Mouse (Mus musculus) kidney, embryonic 14.5 days (tissue): ENCODE data around the gene Rbm19. TPM values are rescaled to one million over a fixed set of nuclear protein-coding genes. Genes with fewer than 3 reads are reported as not detected.

Source experiments
- ATAC-seq: fragments of 200-750 bp; cut with Nextera tagmentation; 2 replicates; pipeline ENCODE4 v1.8.0; 2017; ENCODE audit warnings: moderate number of reproducible peaks, mild to moderate bottlenecking, moderate TSS enrichment, moderate library complexity; ENCODE audit not compliant: low FRiP score, low TSS enrichment
- H3K27ac ChIP-seq: fragments of 300-500 bp; sonication (generic); 2 replicates; pipeline ENCODE4 v1.5.1; 2014; ENCODE audit warnings: low read depth, mild to moderate bottlenecking, low read length, moderate library complexity, mixed read lengths
- H3K27me3 ChIP-seq: fragments of 300-500 bp; sonication (generic); 2 replicates; pipeline ENCODE4 v1.6.1; 2014; ENCODE audit warnings: mild to moderate bottlenecking, low read length; ENCODE audit not compliant: control insufficient read depth, insufficient read depth
- H3K36me3 ChIP-seq: fragments of 300-500 bp; sonication (generic); 2 replicates; pipeline ENCODE4 v1.6.1; 2014; ENCODE audit warnings: low read length, mixed read lengths; ENCODE audit not compliant: control insufficient read depth, insufficient read depth
- H3K4me1 ChIP-seq: fragments of 300-500 bp; sonication (generic); 2 replicates; pipeline ENCODE4 v1.6.1; 2014; ENCODE audit warnings: low read length, mixed read lengths; ENCODE audit not compliant: control insufficient read depth, insufficient read depth
- H3K4me2 ChIP-seq: fragments of 300-500 bp; sonication (generic); replicated peaks from 2 replicates; pipeline ENCODE4 v1.6.1; 2014; ENCODE audit warnings: low read depth, mild to moderate bottlenecking, low read length
- H3K4me3 ChIP-seq: fragments of 300-500 bp; sonication (generic); 2 replicates; pipeline ENCODE4 v1.5.1; 2014; ENCODE audit warnings: mild to moderate bottlenecking, low read length
- H3K9ac ChIP-seq: fragments of 300-500 bp; sonication (generic); 2 replicates; pipeline ENCODE4 v1.6.1; 2014; ENCODE audit warnings: low read depth, mild to moderate bottlenecking, low read length, moderate library complexity
- H3K9me3 ChIP-seq: fragments of 300-500 bp; sonication (generic); 2 replicates; pipeline ENCODE4 v1.6.1; 2016; ENCODE audit warnings: low read length; ENCODE audit not compliant: control insufficient read depth
- WGBS: fragments of 180-500 bp; shearing (Covaris S2); extraction: QIAGEN DNeasy Blood & Tissue Kit; methylation state at CpG from one replicate; pipeline ENCODE4 v1.1.7; 2014; 5-methylcytosine and 5-hydroxymethylcytosine counted together
- polyA plus RNA-seq: library from polyadenylated mRNA; unstranded; fragments of >200 nt; fragmentation: Nextera tagmentation; extraction: Ambion mirVana; gene quantifications from 2 replicates; pipeline ENCODE4 v1.2.1, GENCODE M21; 2014

Gene Rbm19
- polyA plus RNA-seq, 1 experiment from 2014 or later: 17.9 TPM

DNA sequence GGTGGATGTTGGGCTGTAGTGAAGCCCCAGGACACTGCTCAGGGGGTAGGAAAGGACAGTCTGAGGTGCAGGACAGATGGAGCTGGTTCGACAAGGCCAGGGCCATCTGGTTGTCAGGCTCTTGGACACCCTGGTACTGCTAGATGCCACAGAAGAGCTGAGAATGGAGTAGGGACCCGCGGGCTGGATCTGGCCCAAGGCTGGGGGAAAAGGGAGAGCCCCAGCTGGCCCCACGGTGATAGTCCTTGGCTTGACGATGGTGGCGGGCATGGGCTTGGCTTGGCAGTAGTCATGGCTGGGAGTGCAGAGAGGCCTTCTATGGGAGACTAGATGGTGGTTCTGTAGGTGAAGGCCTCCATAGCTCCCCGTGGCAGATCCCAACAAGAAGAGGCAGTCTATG is 12.8 kb downstream of the Rbm19 start:
- Histone ChIP-seq H3K9me3 (no peaks in the 10 kb centered on the region), H3K4me2 (no peak overlapping the region), H3K36me3 (peaks cover 76% of the 10 kb centered on the region), H3K9ac (no peak overlapping the region), H3K4me3 (no peak overlapping the region), H3K4me1 (no peaks in the 10 kb centered on the region), H3K27ac (no peak overlapping the region), H3K27me3 (no peaks in the 10 kb centered on the region)
- ATAC-seq: no peak
- 95% methylated on average over 7 of the region's 7 CpGs for WGBS

DNA sequence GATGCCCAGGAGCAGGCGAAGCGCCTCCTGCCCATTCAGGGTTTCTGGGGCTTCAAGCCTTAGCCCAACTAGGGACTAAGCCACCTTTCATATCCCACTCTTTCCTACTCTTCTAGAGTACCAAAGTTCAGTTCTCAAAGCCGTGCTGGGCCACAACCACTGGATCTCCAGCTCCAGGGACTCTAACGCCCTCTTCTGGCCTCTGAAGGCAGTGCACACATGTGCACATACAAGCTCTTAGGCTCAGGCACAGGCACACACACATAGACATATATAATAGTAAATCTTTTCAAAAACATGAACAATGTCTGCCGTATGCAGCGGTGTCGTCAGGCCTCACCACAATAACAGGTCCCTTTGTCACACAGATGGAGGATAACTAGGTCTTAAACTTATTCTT is 13.5 kb downstream of the Rbm19 start:
- Histone ChIP-seq H3K36me3 (peaks cover 70% of the 10 kb centered on the region), H3K27ac (no peak overlapping the region), H3K27me3 (no peaks in the 10 kb centered on the region), H3K9me3 (no peaks in the 10 kb centered on the region), H3K4me2 (no peak overlapping the region), H3K9ac (no peak overlapping the region), H3K4me3 (no peak overlapping the region), H3K4me1 (no peaks in the 10 kb centered on the region)
- WGBS: 91% methylated on average over 6 of the region's 7 CpGs
- ATAC-seq: no peak

DNA sequence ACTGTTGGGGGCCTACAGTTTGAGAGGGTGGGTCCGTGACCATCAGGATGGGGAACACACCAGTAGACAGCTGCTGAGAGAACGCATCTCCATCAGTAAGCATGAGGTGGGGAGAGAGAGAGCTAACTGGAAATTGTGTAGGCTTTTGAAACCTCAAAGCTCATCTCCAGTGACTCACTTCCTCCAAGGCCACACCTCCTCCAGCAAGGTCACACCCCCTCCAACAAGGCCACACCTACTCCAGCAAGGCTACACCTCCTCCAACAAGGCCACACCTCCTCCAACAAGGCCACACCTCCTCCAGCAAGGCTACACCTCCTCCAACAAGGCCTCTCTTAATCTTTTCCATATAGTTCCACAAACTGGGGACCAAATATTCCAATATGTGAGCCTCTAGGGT is 13.9 kb downstream of the Rbm19 start:
- H3K27me3 ChIP-seq: no peaks in the 10 kb centered on the region
- peaks cover 67% of the 10 kb centered on the region for H3K36me3 ChIP-seq
- H3K4me2 ChIP-seq: no peak overlapping the region
- no peak overlapping the region for H3K9ac ChIP-seq
- ATAC-seq: no peak
- H3K4me3 ChIP-seq: no peak overlapping the region
- H3K9me3 ChIP-seq: no peaks in the 10 kb centered on the region
- no peak overlapping the region for H3K27ac ChIP-seq
- no peaks in the 10 kb centered on the region for H3K4me1 ChIP-seq
- 98% methylated on average over 2 of the region's 2 CpGs for WGBS

DNA sequence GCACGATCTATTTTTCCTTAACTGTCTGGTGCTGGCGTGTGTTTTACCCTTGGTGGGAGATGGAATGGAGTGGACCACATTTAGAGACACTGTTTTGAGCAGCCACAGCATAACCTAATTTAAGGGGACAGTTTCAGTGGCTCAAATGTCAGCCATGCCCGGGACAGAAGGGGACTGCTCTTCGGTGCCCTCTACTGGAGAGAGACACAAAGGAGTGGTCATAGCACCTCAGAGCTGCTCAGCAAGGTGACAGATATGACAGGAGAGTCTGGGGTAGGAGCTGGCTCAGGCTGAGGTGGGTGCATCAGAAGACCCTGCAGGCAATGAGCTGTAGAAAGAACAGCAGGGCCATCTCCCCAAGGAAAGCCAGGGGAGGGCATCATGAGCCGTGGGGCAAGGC is 15.3 kb downstream of the Rbm19 start:
- H3K4me3 ChIP-seq: no peak overlapping the region
- 65% methylated on average over 5 of the region's 5 CpGs for WGBS
- no peak overlapping the region for H3K4me2 ChIP-seq
- H3K9me3 ChIP-seq: no peaks in the 10 kb centered on the region
- H3K4me1 ChIP-seq: no peaks in the 10 kb centered on the region
- no peak overlapping the region for H3K9ac ChIP-seq
- H3K27me3 ChIP-seq: no peaks in the 10 kb centered on the region
- ATAC-seq: no peak
- H3K36me3 ChIP-seq: peaks cover 53% of the 10 kb centered on the region
- no peak overlapping the region for H3K27ac ChIP-seq

DNA sequence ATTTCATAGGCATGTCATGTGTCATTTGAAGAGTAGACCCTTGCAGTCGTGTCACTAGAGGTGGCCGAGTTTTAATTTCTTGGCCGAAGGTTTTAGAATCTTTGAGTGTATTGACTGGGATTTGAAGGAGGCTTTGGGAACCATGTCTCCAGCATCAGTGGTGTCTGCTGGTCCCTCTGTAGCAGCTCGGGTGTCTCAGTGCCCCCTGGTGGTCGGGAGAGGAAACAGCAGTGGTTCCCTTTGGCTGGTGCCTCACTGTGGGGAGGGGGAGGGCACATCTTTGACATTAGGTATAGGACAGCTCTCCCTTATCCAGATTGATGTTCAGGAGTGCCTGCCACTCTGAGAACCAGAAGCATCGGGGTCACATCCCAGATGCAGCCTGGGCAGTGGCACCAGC is 17.7 kb downstream of the Rbm19 start:
- H3K27ac ChIP-seq: no peak overlapping the region
- 41% methylated on average over 6 of the region's 6 CpGs for WGBS
- no peaks in the 10 kb centered on the region for H3K4me1 ChIP-seq
- no peaks in the 10 kb centered on the region for H3K27me3 ChIP-seq
- no peak overlapping the region for H3K4me3 ChIP-seq
- H3K4me2 ChIP-seq: no peak overlapping the region
- peak; percentile 21; the same call in 1 of the 2 replicates for ATAC-seq
- H3K36me3 ChIP-seq: peaks cover 30% of the 10 kb centered on the region
- H3K9me3 ChIP-seq: no peaks in the 10 kb centered on the region
- H3K9ac ChIP-seq: no peak overlapping the region

DNA sequence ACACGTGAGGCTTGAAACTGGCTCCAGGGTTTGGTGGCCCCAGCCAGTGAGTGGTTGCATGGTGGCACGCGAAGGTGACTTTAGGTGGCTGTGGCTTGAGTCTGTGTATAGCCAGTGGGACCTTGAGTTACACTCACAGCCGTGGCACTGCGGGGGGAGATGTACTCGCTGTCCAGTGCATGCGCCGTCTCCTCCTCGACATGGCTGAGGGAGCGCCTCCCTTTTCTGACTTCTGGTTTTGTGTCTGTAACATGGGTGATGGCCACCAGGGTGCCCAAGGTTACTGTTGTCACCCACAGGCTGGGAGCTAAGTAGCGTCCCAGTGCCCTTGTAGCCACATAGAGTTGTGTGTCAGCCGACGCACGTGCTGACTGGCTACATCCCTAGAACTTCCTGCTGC is 19.1 kb downstream of the Rbm19 start:
- no peak for ATAC-seq
- Histone ChIP-seq H3K27ac (no peak overlapping the region), H3K27me3 (no peaks in the 10 kb centered on the region), H3K4me1 (no peaks in the 10 kb centered on the region), H3K4me3 (no peak overlapping the region), H3K36me3 (peaks cover 20% of the 10 kb centered on the region), H3K9me3 (no peaks in the 10 kb centered on the region), H3K4me2 (no peak overlapping the region), H3K9ac (no peak overlapping the region)
- WGBS: 89% methylated on average over 14 of the region's 14 CpGs

DNA sequence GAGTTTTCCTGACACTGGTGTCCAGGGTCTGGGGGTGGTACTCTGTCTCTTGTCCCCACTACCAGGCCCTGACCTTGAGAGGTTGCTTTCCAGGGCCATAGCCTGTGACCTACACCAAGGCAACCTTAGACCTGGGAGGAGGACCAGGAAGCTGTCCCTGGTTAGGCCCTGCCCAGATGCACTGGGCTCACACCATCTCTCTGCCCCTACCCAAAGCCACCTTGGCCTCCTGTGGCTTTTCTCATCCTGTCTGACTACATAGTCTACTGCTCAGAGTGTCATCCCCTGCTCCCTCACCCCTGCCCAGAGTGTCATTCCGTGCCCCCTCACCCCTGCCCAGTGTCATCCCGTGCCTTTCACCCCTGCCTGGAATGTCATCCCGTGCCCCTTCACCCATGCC is 19.6 kb downstream of the Rbm19 start:
- Histone ChIP-seq H3K27ac (no peak overlapping the region), H3K27me3 (no peaks in the 10 kb centered on the region), H3K4me1 (no peaks in the 10 kb centered on the region), H3K36me3 (peaks cover 20% of the 10 kb centered on the region), H3K9ac (no peak overlapping the region), H3K4me3 (no peak overlapping the region), H3K4me2 (no peak overlapping the region), H3K9me3 (no peaks in the 10 kb centered on the region)
- ATAC-seq: no peak
- WGBS: 66% methylated on average over 3 of the region's 3 CpGs

DNA sequence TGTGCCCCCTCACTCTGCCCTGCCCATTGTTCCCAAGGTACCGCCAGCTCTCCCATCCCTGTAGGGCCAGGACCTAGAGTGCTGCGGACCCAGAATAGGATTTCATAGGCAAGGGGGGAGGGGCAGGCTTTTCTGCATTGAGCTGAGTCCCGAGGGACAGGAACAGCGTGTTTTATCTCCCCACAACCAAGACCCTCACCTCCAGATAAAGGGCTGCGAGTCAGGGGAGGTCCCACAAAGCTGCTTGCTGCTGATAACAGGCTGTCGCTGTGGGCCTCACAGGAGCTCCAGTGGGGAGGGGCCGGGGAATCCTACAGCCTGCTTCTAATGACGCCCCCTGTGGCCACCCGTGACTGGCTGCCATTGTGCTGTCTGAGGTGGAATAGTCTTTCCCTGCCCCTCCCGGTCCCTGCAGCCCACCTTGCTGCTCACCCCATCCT is 20.0 kb downstream of the Rbm19 start:
- Histone ChIP-seq H3K4me1 (no peaks in the 10 kb centered on the region), H3K36me3 (peaks cover 19% of the 10 kb centered on the region), H3K27ac (no peak overlapping the region), H3K9me3 (no peaks in the 10 kb centered on the region), H3K4me2 (no peak overlapping the region), H3K9ac (no peak overlapping the region), H3K4me3 (no peak overlapping the region), H3K27me3 (no peaks in the 10 kb centered on the region)
- WGBS: 61% methylated on average over 10 of the region's 10 CpGs
- no peak for ATAC-seq

DNA sequence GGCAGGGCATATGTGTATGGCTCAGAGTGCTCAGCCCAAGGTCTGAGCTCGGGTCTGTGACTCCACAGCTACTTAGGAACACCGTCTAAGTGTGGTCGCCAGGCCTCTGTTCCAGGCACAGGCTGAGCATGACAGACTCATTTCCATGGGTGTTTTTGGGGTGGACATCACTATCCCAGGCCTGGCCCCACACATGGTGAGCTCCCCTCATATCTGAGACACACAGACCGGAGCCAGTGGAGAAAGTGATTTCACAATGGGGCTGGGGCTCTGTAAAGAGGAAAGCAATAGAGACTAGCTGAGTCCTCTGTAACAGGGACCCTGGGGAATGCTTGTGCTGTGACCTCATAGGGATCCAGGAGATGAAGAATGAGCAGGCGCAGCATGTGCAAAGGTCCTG is 20.8 kb downstream of the Rbm19 start:
- Histone ChIP-seq H3K36me3 (peaks cover 15% of the 10 kb centered on the region), H3K4me3 (no peak overlapping the region), H3K27me3 (no peaks in the 10 kb centered on the region), H3K4me2 (no peak overlapping the region), H3K9me3 (no peaks in the 10 kb centered on the region), H3K9ac (no peak overlapping the region), H3K27ac (no peak overlapping the region), H3K4me1 (no peaks in the 10 kb centered on the region)
- 92% methylated on average over 5 of the region's 5 CpGs for WGBS
- ATAC-seq: no peak

DNA sequence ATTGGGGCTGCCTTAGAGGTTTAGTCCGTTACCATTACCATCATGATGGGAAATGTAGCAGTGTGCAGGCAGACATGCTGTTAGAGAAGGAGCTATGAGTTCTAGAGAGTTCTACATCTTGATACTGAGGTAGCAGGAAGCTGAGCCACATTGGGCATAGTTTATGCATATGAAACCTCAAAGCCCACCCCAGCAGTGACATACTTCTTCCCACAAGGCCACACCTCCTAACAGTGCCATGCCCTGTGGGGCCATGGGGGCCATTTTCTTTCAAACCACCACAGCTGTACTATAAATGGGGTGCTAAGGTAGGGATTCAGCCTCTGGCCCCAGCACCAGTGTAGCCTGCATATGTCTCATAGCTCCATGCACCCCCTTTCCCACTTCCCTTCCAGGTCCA is 21.6 kb downstream of the Rbm19 start:
- no peak for ATAC-seq
- Histone ChIP-seq H3K27ac (no peak overlapping the region), H3K36me3 (peaks cover 15% of the 10 kb centered on the region), H3K9me3 (no peaks in the 10 kb centered on the region), H3K4me1 (no peaks in the 10 kb centered on the region), H3K4me3 (no peak overlapping the region), H3K9ac (no peak overlapping the region), H3K4me2 (no peak overlapping the region), H3K27me3 (no peaks in the 10 kb centered on the region)
- WGBS: 97% methylated on average over 1 of the region's 1 CpGs
